8 mouse cellular contexts compared by ENCODE assay signal in genomic region chr10:81523570-81523969, GRCm38 (mm10). TPM values are rescaled to one million over a fixed set of nuclear protein-coding genes. Genes with fewer than 3 reads are reported as not detected.
DNase-seq lines count a peak whose midpoint lies in the region; ATAC-seq and TF ChIP-seq lines count a peak whose summit lies in the region.
"Had no signal": no experiment of that assay in that cellular context is flagged by ENCODE, and none has a peak within 500 bp of the region (broad histone marks: within the 10 kb centered on the region; RNA-seq: fewer than 3 reads in every experiment).

No protein-coding gene starts in this region.

- peak overlapping the region; percentile 17; the same call in 1 of the 2 replicates for H3K4me2 ChIP-seq in limb, embryonic 12.5 days

- peak overlapping the region; percentile 38 for H3K4me3 ChIP-seq in lung, adult 2 months (replicated peaks; ENCODE audit: extremely low read depth, low read depth, low read length)
- peak overlapping the region; percentile 39 for H3K4me3 ChIP-seq in brown adipose tissue, adult 24 weeks (ENCODE audit: insufficient read depth, low read depth, low read length)
- H3K4me3 ChIP-seq in limb, embryonic 12.5 days (replicated peaks): 0 out of 2 replicates have a peak overlapping the region, but pooled peaks have one; percentile 2

- no peak for TF ChIP-seq POLR2A in lung, adult 2 months (IDR thresholded peaks at IDR 0.05; ENCODE audit: borderline replicate concordance, extremely low read depth, low read depth, low read length)

- no peak for DNase-seq in lung, adult 2 months
- DNase-seq in lung, postnatal 4 days: no peak
- DNase-seq in splenic B cell, adult 2 months (ENCODE audit: low read depth, low spot score): peak; percentile 32
- no peak for DNase-seq in kidney, adult 11 months
- DNase-seq in adrenal gland, postnatal 4 days (ENCODE audit: low spot score in 2 of 2): no peak
- DNase-seq: gastrocnemius, postnatal 25 days had no signal

- peaks cover 26% of the 10 kb centered on the region for H3K27me3 ChIP-seq in limb, embryonic 12.5 days
- no peaks in the 10 kb centered on the region for H3K27me3 ChIP-seq in splenic B cell, adult 2 months (ENCODE audit: control insufficient read depth, insufficient read depth, low read length, poor library complexity, severe bottlenecking)

- H3K9ac ChIP-seq in limb, embryonic 12.5 days (replicated peaks): 0 out of 2 replicates have a peak overlapping the region, but pooled peaks have one; percentile 9

- 33% methylated on average over 19 of the region's 19 CpGs for WGBS in lung, adult 2 months
- WGBS in limb, embryonic 12.5 days: 15% methylated on average over 19 of the region's 19 CpGs

- H3K4me1 ChIP-seq in lung, adult 2 months (ENCODE audit: control insufficient read depth, insufficient read depth, low read length): peaks cover 17% of the 10 kb centered on the region
- peaks cover 11% of the 10 kb centered on the region for H3K4me1 ChIP-seq in brown adipose tissue, adult 24 weeks (ENCODE audit: control insufficient read depth, insufficient read depth, insufficient read length, low read length)
- H3K4me1 ChIP-seq in limb, embryonic 12.5 days (replicated peaks): peaks cover 5% of the 10 kb centered on the region; the same call in 1 of the 2 replicates

- peak overlapping the region; percentile 70 for H3K27ac ChIP-seq in brown adipose tissue, adult 24 weeks (replicated peaks; ENCODE audit: low read depth, low read length)
- H3K27ac ChIP-seq in limb, embryonic 12.5 days: no peak overlapping the region

- peaks cover 5% of the 10 kb centered on the region; the same call in 1 of the 2 replicates for H3K36me3 ChIP-seq in limb, embryonic 12.5 days
- no peaks in the 10 kb centered on the region for H3K36me3 ChIP-seq in splenic B cell, adult 2 months (ENCODE audit: control insufficient read depth, insufficient read depth, low read length, poor library complexity, severe bottlenecking)

- no peak for ATAC-seq in limb, embryonic 12.5 days (ENCODE audit: insufficient number of reproducible peaks, insufficient read depth, low FRiP score, low TSS enrichment, low read depth)

- H3K9me3 ChIP-seq in limb, embryonic 12.5 days: no peaks in the 10 kb centered on the region

- TF ChIP-seq CTCF in lung, adult 2 months (IDR thresholded peaks at IDR 0.05; ENCODE audit: insufficient read depth, low read length): no peak

RNA-seq across cellular contexts. Expression of gene Gna15, which starts 0.5 kb away (rescaled TPM):
- 8.5 and 9.5 TPM in 2 replicates for polyA plus RNA-seq in lung, adult 2 months (2012; rRNA removed)
- not detected in 2 replicates for polyA plus RNA-seq in brown adipose tissue, adult 24 weeks (2012; ENCODE audit: insufficient read depth, insufficient read length, missing spikeins)
- polyA plus RNA-seq in limb, embryonic 12.5 days (2016; fragmentation: Nextera tagmentation; extraction: Ambion mirVana): 1.2 and 1.4 TPM in 2 replicates
- 1 to 10 TPM in 1 of 2 experiments, under 1 TPM in 1; 0.67 to 1.2 TPM for total RNA-seq in adrenal gland, postnatal 4 days (2021)

RNA-seq across cellular contexts. Expression of gene Gna11, which starts 21.4 kb away (rescaled TPM):
- polyA plus RNA-seq in lung, adult 2 months (2012; rRNA removed): 114 and 117 TPM in 2 replicates
- polyA plus RNA-seq in brown adipose tissue, adult 24 weeks (2012; ENCODE audit: insufficient read depth, insufficient read length, missing spikeins): 34.1 and 41.1 TPM in 2 replicates
- 82.9 and 86.1 TPM in 2 replicates for polyA plus RNA-seq in limb, embryonic 12.5 days (2016; fragmentation: Nextera tagmentation; extraction: Ambion mirVana)
- 10 to 100 TPM; 74.2 to 74.4 TPM for total RNA-seq in adrenal gland, postnatal 4 days (2021)

RNA-seq across cellular contexts. Expression of gene S1pr4, which starts 23.6 kb away (rescaled TPM):
- polyA plus RNA-seq in lung, adult 2 months (2012; rRNA removed): 40.3 and 47.5 TPM in 2 replicates
- 0.71 and 0.79 TPM in 2 replicates for polyA plus RNA-seq in brown adipose tissue, adult 24 weeks (2012; ENCODE audit: insufficient read depth, insufficient read length, missing spikeins)
- 0.28 and 0.53 TPM in 2 replicates for polyA plus RNA-seq in limb, embryonic 12.5 days (2016; fragmentation: Nextera tagmentation; extraction: Ambion mirVana)
- total RNA-seq in adrenal gland, postnatal 4 days (2021): 1 to 10 TPM; 2.0 to 2.7 TPM

RNA-seq across cellular contexts. Expression of gene Ncln, which starts 27.4 kb away (rescaled TPM):
- 197 and 203 TPM in 2 replicates for polyA plus RNA-seq in lung, adult 2 months (2012; rRNA removed)
- polyA plus RNA-seq in brown adipose tissue, adult 24 weeks (2012; ENCODE audit: insufficient read depth, insufficient read length, missing spikeins): 13.9 and 17.9 TPM in 2 replicates
- 84.3 and 86.9 TPM in 2 replicates for polyA plus RNA-seq in limb, embryonic 12.5 days (2016; fragmentation: Nextera tagmentation; extraction: Ambion mirVana)
- 100 to 1,000 TPM; 107 to 117 TPM for total RNA-seq in adrenal gland, postnatal 4 days (2021)

RNA-seq across cellular contexts. Expression of gene Aes, which starts 35.7 kb away (rescaled TPM):
- 1,275 and 1,423 TPM in 2 replicates for polyA plus RNA-seq in lung, adult 2 months (2012; rRNA removed)
- 679 and 754 TPM in 2 replicates for polyA plus RNA-seq in brown adipose tissue, adult 24 weeks (2012; ENCODE audit: insufficient read depth, insufficient read length, missing spikeins)
- 453 and 478 TPM in 2 replicates for polyA plus RNA-seq in limb, embryonic 12.5 days (2016; fragmentation: Nextera tagmentation; extraction: Ambion mirVana)
- total RNA-seq in adrenal gland, postnatal 4 days (2021): 100 to 1,000 TPM; 639 to 647 TPM

Comparison
In these comparisons a context has a peak if more than half of its experiments do, and no peak if none do; other contexts are left out.
1. RNA of gene S1pr4, which starts 23.6 kb away (polyA plus RNA-seq): 40.3 to 47.5 TPM in lung, adult 2 months; 0.71 to 0.79 TPM in brown adipose tissue, adult 24 weeks and 0.28 to 0.53 TPM in limb, embryonic 12.5 days; every median in the first group is over 10 times any median in the second.
2. Peak in every context shown above with its lines, with median percentiles within 50 percentile points of each other: H3K4me3 ChIP-seq.